Mouse (Mus musculus) thymus, postnatal 14 days (tissue): ENCODE data around the gene Dnajc8.
A peak's percentile ranks its signal among the peaks of the same experiment; 100 is the strongest.

Source experiments
- DNase-seq: peaks from one replicate; pipeline ENCODE4 v3.0.0; 2021

The Dnajc8 gene

DNA sequence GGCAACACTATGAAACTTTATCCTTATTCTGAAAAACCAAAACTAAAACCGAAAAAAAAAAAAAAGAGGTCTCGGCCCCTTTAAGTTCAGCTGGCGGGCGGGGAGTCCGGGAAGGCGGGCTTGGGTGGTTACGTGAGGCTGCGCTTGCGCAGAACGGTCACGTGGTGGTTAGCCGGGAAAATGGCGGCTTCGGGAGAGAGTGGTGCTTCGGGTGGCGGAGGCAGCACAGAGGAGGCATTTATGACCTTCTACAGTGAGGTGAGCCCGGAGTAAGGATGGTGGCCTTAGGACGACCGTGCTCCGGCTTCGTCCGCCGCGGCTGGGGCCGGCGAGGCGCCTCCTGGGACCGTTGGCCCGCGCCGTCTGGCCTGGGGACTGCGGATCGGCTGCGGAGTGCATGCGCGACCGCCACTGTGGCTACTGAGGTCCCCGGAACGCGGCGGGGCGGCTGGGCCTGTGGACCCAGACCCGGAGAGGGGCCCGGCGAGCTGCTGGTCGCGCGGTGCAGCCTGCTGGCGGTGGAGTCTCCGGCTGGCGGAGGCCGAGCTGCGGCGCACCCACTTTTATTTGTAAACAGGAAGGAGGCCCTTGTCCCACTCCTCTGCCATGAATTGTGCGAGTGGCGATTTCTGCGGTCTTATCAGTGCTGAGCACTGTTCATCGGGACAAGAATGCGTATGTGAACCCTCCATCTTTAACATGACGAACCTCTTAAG is at the start of gene Dnajc8:
Gene Dnajc8 (plus strand): TSS at position 145 of the 716 bp plus-strand sequence.
- peak; percentile 97 for DNase-seq

DNA sequence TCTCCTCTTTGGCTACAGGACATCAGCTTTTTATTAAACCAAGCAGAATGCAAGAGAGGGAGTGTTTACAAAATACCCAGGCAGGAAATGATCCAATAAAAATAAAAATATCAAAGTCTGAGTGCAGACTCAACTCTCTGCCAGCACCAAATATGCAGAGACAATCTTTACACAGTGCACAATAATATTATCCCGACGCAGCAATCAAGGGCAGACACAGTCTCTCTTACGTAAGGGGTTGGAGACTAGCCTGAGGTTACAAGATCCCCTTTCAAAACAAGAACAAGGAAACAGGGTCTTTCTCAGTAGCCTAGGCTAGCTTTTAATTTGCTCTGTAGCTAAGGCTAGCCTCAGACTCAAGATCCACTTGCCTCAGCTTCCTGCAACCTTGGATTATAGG is 46.8 kb upstream of the Dnajc8 start:
- no peak for DNase-seq

GRCm38 (mm10) chr4:132488976-132489375 is 46.4 kb upstream of the Dnajc8 start:
- no peak for DNase-seq

DNA sequence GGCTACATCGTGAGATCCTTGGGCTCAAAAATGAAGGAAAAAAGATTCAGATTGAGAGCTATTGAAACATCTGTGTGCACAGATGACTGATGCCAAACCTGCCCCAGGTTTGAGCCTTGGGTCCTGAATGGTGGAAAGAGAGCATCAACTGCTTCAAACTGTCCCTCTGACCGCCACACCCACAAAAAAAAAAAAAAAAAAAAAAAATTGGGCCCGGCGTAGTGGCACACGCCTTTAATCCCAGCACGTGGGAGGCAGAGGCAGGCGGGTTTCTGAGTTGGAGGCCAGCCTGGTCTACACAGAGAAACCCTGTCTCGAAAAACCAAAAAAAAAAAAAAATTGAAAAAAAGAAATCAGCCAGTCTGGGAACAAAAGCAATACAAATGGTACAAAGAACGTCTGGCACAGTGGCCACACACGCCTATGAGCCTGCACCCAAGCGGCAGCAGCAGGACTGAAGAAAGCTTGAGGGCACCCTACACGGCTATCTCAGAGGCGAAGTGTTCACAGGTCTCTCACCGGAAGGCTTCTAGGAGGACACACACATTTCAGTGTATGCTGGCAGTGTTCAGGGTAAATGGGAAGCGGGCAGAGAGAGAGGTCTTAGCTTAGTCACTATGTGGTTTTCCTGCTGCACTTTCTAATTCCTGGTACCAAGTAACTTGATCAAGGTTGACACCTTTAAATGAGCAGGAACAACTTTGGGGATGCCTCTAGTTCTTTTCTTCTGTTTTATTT is 44.9 kb upstream of the Dnajc8 start:
- DNase-seq, result no peak

GRCm38 (mm10) chr4:132491057-132491456 is 44.3 kb upstream of the Dnajc8 start:
- DNase-seq, result no peak

GRCm38 (mm10) chr4:132491748-132492147 is 43.6 kb upstream of the Dnajc8 start:
- no peak for DNase-seq

GRCm38 (mm10) chr4:132492178-132493060 is 42.9 kb upstream of the Dnajc8 start:
- DNase-seq, result no peak

DNA sequence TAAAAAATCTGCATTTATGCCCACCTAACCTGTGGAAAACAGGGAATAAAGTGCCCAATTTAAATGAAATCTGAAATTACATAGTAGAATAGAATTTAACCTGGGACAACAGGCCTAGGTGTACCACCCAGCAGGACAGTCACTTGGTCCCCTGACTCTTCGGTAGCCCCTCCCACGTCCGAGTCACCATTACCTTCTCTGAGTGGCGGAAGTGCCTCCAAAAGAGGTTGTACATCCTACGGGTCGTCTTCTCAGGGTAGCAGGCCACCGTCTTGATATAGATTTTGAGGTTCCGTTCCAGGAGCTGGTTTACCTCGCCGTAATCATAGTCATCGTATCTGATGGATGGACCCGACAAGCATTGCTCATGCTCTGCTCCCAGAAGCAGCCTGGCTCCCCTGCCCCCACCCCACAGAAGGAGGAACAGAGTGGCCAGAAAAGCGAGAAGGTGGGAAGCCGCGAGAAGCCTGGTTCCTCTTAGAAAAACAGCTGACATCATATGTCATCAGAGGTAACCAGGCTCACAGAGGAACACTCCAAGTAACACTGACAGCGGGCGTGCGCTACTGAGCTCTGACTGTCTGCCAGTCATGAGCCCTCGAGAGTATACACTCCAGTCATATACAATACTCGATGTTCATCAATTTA is 41.0 kb upstream of the Dnajc8 start:
- no peak for DNase-seq

DNA sequence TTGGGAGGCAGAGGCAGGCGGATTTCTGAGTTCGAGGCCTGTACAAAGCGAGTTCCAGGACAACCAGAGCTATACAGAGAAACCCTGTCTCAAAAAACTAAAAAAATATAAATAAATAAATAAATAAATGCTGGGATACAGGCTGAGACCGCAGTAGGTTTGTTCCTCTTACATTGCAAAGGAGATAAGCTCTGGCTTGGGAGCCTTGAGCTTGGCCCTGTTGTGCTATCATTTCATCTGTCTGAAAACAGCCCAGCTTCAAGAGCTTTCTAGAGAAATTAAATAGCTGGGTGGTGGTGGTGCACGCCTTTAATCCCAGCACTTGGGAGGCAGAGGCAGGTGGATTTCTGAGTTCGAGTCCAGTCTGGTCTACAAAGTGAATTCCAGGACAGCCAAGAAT is 33.7 kb upstream of the Dnajc8 start:
- no peak for DNase-seq

DNA sequence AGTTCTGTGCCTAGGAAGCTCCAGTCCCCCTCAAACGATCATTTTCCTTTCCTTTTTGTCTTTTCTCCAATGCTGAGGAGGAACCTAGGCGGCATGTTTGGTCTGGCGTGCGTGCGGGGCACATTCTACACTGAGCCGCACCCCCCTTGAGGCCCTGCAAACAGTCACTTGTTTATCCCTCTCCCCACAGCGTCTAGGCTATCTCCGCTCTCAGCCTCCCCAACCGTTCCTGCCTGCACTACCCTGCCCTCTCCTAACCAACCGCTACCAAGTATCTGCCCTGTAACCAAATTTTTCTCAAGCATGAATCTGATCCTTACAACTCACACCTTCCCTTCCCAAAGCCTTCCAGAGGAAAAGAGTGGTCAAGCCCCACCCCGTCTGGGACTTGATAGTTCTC is 32.0 kb upstream of the Dnajc8 start:
- DNase-seq, result no peak

GRCm38 (mm10) chr4:132505034-132505738 is 30.2 kb upstream of the Dnajc8 start:
- DNase-seq, result no peak

- no peak for DNase-seq
Observed at GRCm38 (mm10) chr4:132505800-132506199, 29.6 kb upstream of the Dnajc8 start.

- no peak for DNase-seq
Observed at GRCm38 (mm10) chr4:132506250-132506649, 29.1 kb upstream of the Dnajc8 start.

- DNase-seq, result no peak
Observed at GRCm38 (mm10) chr4:132507210-132507609, 28.1 kb upstream of the Dnajc8 start.

DNA sequence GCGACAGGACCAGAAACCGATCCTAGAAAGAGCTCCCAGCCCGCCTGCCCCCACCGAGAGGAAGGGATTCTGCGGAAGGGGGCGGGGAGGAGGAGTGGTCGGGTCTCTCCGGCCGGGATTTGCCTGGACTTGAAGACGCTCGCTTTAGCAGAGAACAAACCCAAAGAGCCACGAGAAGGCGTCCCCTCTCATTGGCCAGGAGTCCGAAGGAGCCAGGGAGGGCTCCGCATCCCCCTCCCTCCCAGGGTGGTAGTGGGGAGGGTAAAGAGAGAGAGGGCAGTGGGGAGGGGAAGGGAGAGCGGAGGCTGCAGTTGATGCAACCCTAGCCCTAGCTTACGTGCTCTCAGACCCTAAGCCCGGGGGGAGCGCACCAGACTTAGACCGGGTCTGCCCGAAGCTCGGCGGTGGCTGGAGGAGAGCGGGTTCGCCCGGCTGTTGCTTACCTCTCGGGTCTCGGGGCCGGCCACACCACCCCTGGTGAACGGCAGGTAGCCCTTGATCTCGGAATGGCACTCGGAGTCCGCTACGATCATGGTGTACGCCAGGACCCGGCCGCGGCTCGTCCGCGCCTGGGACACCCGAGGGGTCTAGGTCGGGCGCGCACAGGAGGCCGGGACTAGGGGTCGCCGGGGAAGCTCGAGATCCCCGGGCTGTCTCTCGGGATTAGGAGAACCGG is 25.6 kb upstream of the Dnajc8 start:
- DNase-seq, result peak; percentile 40

DNA sequence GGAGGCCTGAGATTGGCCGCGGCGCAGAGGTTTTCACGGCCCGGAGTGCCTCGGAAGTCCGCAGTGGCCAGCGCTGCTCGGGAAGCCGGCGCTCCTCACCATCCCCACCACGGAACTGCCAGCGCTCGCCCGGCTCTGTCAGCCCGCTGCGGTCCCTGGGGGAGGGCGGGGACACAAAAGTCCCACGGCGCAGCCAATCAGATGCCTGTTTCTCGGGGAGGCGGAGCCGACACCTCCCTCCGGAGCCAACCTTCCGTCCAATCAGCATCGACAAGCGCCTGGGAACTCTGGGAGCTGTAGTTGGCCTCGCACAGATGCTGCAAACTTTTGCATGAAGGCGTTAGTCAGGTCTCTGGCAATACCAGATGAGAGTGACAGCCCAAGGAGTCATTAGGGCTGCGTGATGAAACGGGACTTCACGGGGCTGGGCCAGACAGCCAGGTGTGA is 25.0 kb upstream of the Dnajc8 start, which contains the start of gene Sesn2:
Gene Sesn2 (minus strand): TSS at position 150 of the 447 bp plus-strand sequence.
- DNase-seq, result peak; percentile 98

GRCm38 (mm10) chr4:132512080-132512479 is 23.3 kb upstream of the Dnajc8 start:
- DNase-seq, result no peak

DNA sequence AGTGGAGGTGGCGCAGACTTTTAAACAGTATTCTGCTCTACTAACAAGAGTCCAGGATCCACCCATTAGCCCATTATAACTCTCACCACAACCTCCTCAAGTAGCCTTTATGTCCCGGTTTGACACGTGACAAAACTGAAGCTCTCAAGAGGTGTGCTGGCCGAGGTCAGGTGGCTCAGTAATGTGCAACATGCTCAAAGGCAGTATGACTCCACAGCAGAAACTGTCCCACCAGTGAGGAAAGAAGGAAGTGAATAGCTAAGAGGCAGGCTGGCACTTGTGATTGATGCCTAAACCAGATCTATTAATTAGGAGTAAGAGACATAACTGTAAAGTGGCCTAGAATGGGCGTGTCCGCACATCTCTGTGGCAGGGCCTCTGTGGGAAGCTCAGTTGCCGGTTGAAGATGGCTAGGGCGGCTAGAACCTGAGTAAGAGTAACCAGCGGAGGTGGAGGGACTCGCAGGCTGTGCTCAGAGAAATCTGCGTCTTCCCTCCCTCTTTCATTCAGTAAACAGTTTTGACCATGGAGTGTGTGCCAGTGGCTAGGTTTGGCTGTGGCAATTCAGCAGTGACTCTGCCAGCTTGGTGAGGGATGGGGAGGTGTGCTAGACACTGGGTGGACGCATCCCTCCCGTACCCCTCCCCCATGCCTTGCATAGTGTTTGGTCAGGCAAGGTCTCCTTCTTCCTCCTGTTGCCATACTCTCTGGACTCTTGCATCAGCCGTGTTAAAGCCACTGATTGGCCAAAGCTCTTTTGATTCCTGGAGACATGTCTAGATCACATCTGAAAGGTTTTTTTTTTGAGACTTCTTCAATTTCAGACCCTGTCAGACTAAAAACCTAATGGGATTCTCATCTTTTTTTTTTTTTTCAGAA is 21.7 kb upstream of the Dnajc8 start:
- DNase-seq, result no peak

DNA sequence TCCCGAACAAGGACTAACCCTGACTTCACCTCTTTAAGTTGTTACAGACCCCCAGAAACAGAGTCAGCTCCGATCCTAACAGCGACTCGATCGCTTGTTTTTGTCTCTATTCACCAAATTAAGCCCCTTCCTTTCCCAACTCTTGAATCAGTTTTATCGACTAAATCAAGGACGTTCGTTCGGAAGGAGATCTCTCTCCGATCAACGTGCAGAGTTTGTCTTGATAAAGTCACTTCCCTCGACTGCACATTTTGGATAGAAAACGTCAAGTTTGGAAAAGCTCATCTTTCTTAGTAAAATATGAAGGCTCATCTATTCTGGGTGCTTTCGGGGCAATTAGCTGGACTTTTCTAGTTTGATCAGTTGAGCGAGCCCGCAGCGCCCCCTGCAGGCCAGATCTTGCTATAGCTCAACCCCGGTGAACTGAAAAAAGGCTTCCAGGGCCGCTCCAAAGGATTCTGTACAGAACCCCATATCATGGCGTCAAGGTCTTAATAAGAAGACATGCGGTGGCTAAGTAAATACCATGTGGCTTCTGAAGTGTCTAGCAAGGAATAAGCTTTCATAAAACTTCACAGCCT is 20.7 kb upstream of the Dnajc8 start:
- peak; percentile 86 for DNase-seq
